Mouse (Mus musculus) MN1 (cell line): ENCODE measurements around the gene Ptprb.

Source experiments
- DNase-seq: peaks from one replicate; pipeline ENCODE4 v3.0.0-alpha.2; 2016; ENCODE audit warnings: low spot score

Ptprb gene

GRCm38 (mm10) chr10:116296439-116296838 lies 21.1 kb downstream of the Ptprb start:
- no peak for DNase-seq

GRCm38 (mm10) chr10:116297854-116298253 lies 22.5 kb downstream of the Ptprb start:
- no peak for DNase-seq

- no peak for DNase-seq
Measured at GRCm38 (mm10) chr10:116300824-116301223, 25.5 kb downstream of the Ptprb start.

- DNase-seq = no peak
Measured at GRCm38 (mm10) chr10:116301258-116301657, 25.9 kb downstream of the Ptprb start.

GRCm38 (mm10) chr10:116304355-116304754 lies 29.0 kb downstream of the Ptprb start:
- DNase-seq = no peak

GRCm38 (mm10) chr10:116309460-116309859 lies 34.1 kb downstream of the Ptprb start:
- no peak for DNase-seq

- no peak for DNase-seq
Measured at GRCm38 (mm10) chr10:116310516-116311210, 35.3 kb downstream of the Ptprb start.

GRCm38 (mm10) chr10:116319246-116319645 lies 43.9 kb downstream of the Ptprb start:
- DNase-seq = peak; percentile 90

DNA sequence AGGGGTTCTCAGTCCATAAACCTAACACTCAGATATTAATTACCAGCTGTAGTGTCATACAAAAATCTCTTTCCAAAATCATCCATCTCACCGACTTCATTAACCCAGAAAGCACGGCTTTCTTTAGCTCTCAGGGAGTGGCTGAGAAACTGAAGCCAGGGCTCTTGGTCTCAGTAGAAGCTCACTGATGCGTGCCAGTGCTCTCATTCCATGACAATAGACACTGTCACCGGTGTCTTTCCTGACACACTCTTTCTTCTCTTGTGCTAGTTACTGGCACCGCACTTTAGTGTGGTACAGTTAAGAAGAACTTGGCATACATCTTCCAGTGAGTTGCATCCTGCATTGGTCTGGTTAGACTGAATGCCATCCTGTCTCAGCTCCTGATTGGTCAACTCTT lies 53.8 kb downstream of the Ptprb start:
- no peak for DNase-seq

DNA sequence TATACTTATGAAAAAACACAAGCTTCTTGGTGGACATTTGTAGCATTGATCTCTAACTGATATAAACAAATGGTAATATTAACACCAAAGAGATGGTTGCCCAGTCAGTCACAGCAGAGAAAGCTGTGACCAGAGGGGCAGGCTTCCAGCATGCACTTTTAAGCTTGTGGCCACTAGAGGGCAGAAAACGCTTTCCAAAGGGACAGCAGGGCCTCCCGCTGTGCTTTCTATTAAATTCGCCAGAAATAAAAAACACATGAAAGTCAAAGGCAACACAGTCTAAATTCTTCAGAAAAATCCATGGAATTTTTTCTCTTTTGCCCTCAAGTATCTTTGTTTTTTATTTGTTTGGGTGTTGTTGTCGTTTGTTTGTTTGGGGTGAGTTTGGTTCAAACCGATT lies 55.1 kb downstream of the Ptprb start:
- DNase-seq = peak; percentile 92

- DNase-seq = peak; percentile 21
Measured at GRCm38 (mm10) chr10:116330961-116331510, 55.7 kb downstream of the Ptprb start.

DNA sequence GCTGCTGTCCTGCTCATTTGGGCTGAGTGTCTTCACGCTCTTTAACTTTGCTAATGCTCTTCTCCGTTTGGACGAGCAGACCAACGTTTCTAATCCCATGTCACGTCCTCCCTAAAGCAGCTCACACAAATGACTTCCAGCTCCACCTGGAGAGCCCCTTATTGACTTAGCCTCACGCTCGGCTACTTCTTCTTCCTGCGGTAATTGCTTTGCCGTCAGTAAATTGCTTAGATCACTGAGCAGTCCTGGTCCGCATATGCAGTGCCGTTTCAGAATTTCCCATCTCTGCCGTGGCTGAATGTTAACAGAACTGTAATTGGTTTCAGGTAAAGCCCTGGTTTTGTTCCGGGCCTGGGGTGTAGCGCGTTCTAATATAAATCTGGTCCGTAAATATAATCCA lies 58.3 kb downstream of the Ptprb start:
- no peak for DNase-seq

DNA sequence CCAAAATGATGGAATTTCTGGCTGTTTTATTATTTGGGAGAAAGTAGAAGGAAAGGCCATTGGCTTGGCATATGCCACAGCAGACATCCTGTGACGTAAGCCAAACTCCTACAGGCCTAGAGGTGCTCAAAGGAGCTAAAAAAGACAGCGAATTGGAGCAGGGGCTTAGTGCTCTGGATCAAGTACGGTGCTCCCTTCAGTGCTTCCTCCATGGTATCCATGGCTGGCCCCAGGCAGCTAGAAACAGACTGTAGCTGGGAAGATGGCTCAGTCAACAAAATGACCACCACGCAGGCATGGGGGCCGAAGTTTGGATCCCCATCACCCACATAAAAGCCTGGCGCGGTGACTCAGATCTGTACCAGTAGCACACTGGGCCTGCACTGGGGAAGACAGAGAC lies 58.8 kb downstream of the Ptprb start:
- no peak for DNase-seq

DNA sequence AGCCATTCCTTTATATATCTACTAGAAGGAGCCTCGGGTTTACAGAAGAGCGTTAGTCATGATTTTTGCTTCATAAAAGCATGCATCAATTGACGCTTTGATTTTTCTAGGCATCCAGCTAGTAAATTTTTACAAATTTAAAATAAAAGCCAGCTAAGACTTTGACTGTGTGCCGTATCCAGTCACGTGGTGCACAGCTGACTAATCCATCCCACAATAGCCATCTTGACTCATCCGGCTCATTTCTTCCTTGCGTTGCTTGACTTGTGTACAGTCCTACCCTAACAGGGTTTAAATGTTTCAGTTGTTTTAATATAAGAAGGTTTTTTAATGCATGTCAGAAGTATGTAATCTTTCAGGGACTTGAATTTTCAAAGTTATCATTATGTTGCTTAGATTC lies 60.0 kb downstream of the Ptprb start:
- no peak for DNase-seq

- DNase-seq = no peak
Measured at GRCm38 (mm10) chr10:116341194-116341593, 65.9 kb downstream of the Ptprb start.

DNA sequence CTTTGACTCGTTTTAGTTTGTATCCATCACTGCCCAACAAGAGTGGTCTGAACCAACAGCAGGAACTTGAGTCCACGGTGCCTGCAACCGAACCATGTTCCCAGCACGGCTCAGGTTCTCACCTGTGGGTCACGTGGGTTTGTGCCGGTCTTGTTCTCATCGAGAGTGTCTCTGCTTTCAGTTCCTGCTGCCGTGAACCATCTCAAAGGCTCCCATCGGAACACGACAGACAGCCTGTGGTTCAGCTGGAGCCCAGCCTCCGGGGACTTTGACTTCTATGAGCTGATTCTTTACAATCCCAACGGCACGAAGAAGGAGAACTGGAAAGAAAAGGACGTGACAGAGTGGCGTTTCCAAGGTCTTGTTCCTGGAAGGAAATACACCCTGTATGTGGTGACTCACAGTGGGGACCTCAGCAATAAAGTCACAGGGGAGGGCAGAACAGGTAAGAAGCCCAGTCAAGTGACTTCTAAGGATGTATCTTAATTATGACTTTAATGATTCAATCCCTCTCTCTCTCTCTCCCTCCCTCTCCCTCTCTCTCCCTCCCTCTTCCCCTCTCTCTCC lies 71.4 kb downstream of the Ptprb start:
- DNase-seq = no peak

DNA sequence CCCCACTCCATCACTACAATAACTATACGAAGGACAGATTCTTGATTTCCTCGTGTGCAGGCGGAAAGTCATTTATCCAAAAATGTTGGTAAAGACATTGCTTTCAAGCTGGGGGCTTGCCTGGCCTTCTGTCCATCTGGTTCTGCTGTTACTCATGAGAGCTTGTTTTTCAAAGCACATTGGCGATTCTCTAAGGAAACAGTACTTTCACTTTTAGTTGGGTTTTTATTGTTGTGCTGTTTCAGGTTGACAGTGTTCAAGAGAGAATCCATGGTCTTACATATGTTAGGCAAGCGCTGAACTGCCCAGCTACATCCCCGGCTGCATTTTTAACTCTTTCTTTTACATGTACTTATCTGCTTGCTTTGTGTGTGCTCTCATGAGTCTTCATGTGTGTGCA lies 73.7 kb downstream of the Ptprb start:
- DNase-seq = no peak

GRCm38 (mm10) chr10:116350532-116350931 lies 75.2 kb downstream of the Ptprb start:
- DNase-seq = no peak

- no peak for DNase-seq
Measured at GRCm38 (mm10) chr10:116354372-116354771, 79.0 kb downstream of the Ptprb start.

DNA sequence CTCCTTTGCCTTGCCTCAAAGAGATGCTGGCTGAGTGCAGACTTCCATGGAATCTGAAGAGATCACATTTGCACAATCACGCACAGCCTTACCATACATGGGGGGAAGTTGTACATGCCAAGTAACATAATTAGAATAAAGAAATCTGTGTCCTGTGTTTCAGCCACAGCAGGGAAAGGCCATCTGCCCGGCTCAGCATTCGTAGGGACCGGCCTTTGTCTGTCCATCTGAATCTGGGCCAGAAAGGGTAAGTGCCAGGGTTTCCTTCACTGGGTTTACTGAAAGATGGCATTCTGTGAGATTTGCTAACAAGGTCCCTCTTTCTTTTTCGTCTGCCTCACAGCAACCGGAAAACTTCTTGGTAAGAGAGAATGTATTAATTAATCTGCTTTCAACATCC lies 86.9 kb downstream of the Ptprb start:
- no peak for DNase-seq

GRCm38 (mm10) chr10:116362645-116363044 lies 87.3 kb downstream of the Ptprb start:
- DNase-seq = no peak

GRCm38 (mm10) chr10:116364759-116365158 lies 89.4 kb downstream of the Ptprb start:
- peak; percentile 37 for DNase-seq

DNA sequence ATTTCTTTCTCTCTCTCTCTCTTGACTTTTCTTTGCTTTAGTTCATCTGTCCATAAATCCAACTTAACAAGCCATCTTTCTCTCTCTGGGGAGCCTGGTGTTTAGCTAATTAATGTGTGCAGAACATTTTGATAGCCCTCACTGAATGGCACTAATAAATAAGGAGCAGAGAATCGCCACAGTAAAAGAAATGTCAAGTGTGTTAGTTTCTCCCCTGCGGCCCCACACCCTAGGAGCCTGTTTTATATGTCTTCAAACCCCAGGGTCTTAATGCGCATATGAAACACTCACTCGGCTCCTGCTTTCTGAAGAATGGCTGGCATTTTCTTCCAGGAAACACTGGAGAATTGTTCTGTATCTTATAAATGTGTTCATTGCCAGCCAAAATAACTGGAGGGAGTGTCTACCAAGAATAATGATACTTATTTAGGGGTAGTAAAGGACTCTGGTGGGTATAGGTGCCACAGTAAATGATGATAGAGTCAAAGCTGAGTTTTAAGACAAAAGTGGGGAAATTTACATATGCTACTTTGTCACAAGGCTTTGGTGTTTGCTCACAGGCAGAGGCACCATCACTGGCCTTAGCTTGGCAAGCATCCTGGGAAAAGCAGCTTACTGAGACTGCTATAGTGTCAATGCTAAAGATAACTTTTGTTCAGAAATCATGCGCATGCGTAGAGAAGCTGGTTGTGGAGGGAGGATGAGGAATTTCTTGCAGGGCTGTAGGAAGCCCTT lies 95.8 kb downstream of the Ptprb start:
- peak; percentile 27 for DNase-seq
